In genomic region chr2:59447712-59448111, GRCm38 (mm10) we compare ENCODE assay signal across 23 mouse cellular contexts. TPM values are rescaled to one million over a fixed set of nuclear protein-coding genes. Genes with fewer than 3 reads are reported as not detected.
A peak's percentile ranks its signal among the peaks of the same experiment; 100 is the strongest.
DNase-seq lines count a peak whose midpoint lies in the region; ATAC-seq and TF ChIP-seq lines count a peak whose summit lies in the region.
"Had no signal": no experiment of that assay in that cellular context is flagged by ENCODE, and none has a peak within 500 bp of the region (broad histone marks: within the 10 kb centered on the region; RNA-seq: fewer than 3 reads in every experiment).

No protein-coding gene starts in this region.

- no peak for TF ChIP-seq EP300 in lung, postnatal 0 days (IDR thresholded peaks at IDR 0.05)

- no peak for ATAC-seq in lung, postnatal 0 days
- ATAC-seq in embryonic facial prominence, embryonic 15.5 days (ENCODE audit: insufficient number of reproducible peaks, low FRiP score, low TSS enrichment, low read depth) = peak; percentile 63; the same call in 1 of the 2 replicates
- ATAC-seq in stomach, embryonic 14.5 days (ENCODE audit: insufficient number of reproducible peaks, insufficient read depth, low FRiP score, low read depth) = peak; percentile 61; the same call in 1 of the 2 replicates
- ATAC-seq: forebrain, embryonic 16.5 days had no signal

- no peak overlapping the region for H3K4me2 ChIP-seq in lung, postnatal 0 days (replicated peaks; ENCODE audit: low read depth, low read length)
- no peak overlapping the region for H3K4me2 ChIP-seq in embryonic facial prominence, embryonic 15.5 days (replicated peaks)
- H3K4me2 ChIP-seq in stomach, embryonic 14.5 days (replicated peaks; ENCODE audit: low read depth, low read length) = no peak overlapping the region
- H3K4me2 ChIP-seq: forebrain, embryonic 12.5 days; heart, embryonic 13.5 days; hindbrain, embryonic 13.5 days had no signal

- 52% methylated on average over 2 of the region's 2 CpGs for whole genome bisulfite sequencing in lung, postnatal 0 days
- WGBS in embryonic facial prominence, embryonic 15.5 days = 55% methylated on average over 2 of the region's 2 CpGs
- 58% methylated on average over 2 of the region's 2 CpGs for WGBS in stomach, embryonic 14.5 days

- no peaks in the 10 kb centered on the region for H3K9me3 ChIP-seq in lung, postnatal 0 days (ENCODE audit: low read length)
- H3K9me3 ChIP-seq in embryonic facial prominence, embryonic 15.5 days (replicated peaks) = no peaks in the 10 kb centered on the region
- H3K9me3 ChIP-seq in stomach, embryonic 14.5 days (ENCODE audit: control insufficient read depth, low read depth, low read length) = 0 out of 2 replicates have a peak, but pooled peaks cover 2% of the 10 kb centered on the region
- H3K9me3 ChIP-seq: forebrain, embryonic 12.5 days; heart, embryonic 13.5 days; hindbrain, embryonic 13.5 days had no signal

- no peak overlapping the region for H3K9ac ChIP-seq in lung, postnatal 0 days (replicated peaks; ENCODE audit: low read depth)
- H3K9ac ChIP-seq in embryonic facial prominence, embryonic 15.5 days = no peak overlapping the region
- no peak overlapping the region for H3K9ac ChIP-seq in stomach, embryonic 14.5 days (replicated peaks; ENCODE audit: low read depth, low read length)
- H3K9ac ChIP-seq: forebrain, embryonic 12.5 days; heart, embryonic 13.5 days; hindbrain, embryonic 13.5 days had no signal

- no peaks in the 10 kb centered on the region for H3K27me3 ChIP-seq in lung, postnatal 0 days (replicated peaks; ENCODE audit: insufficient read depth, low read length)
- no peaks in the 10 kb centered on the region for H3K27me3 ChIP-seq in embryonic facial prominence, embryonic 15.5 days
- no peaks in the 10 kb centered on the region for H3K27me3 ChIP-seq in stomach, embryonic 14.5 days (ENCODE audit: control insufficient read depth, insufficient read depth, low read length)
- H3K27me3 ChIP-seq: forebrain, embryonic 12.5 days; heart, embryonic 13.5 days; hindbrain, embryonic 13.5 days had no signal

- H3K4me3 ChIP-seq in lung, postnatal 0 days (ENCODE audit: low read depth, low read length) = no peak overlapping the region
- no peak overlapping the region for H3K4me3 ChIP-seq in embryonic facial prominence, embryonic 15.5 days (replicated peaks)
- no peak overlapping the region for H3K4me3 ChIP-seq in stomach, embryonic 14.5 days (ENCODE audit: low read depth, low read length)
- H3K4me3 ChIP-seq: forebrain, embryonic 12.5 days; heart, embryonic 13.5 days; hindbrain, embryonic 13.5 days had no signal

- no peak for TF ChIP-seq CTCF in lung, postnatal 0 days (IDR thresholded peaks at IDR 0.05)

- H3K27ac ChIP-seq in lung, postnatal 0 days (ENCODE audit: low read length) = no peak overlapping the region
- H3K27ac ChIP-seq in embryonic facial prominence, embryonic 15.5 days (replicated peaks) = peak overlapping the region; percentile 61
- no peak overlapping the region; the same call in 1 of the 2 replicates for H3K27ac ChIP-seq in stomach, embryonic 14.5 days (ENCODE audit: low read length)
- H3K27ac ChIP-seq: forebrain, embryonic 12.5 days; heart, embryonic 13.5 days; hindbrain, embryonic 13.5 days; hindbrain, postnatal 0 days had no signal

- DNase-seq in heart, adult 11 months = peak; percentile 48
- DNase-seq in heart, postnatal 10 days = no peak
- DNase-seq in lung, postnatal 0 days (ENCODE audit: low spot score) = peak; percentile 20
- DNase-seq in lung, adult 18-20 months = no peak
- no peak for DNase-seq in cerebellum, postnatal 14 days
- no peak for DNase-seq in spleen, postnatal 36 days (ENCODE audit: low spot score in 2 of 2)
- DNase-seq: adrenal gland, postnatal 14 days; cerebellum, adult 11-12 months; cerebellum, adult 9-10 months; cerebellum, postnatal 36 days; gastrocnemius, postnatal 10 days; heart, postnatal 14 days had no signal

- H3K4me1 ChIP-seq in lung, postnatal 0 days (ENCODE audit: insufficient read depth, low read depth, low read length) = no peaks in the 10 kb centered on the region
- H3K4me1 ChIP-seq in embryonic facial prominence, embryonic 15.5 days = 0 out of 2 replicates have a peak, but pooled peaks cover 6% of the 10 kb centered on the region
- no peaks in the 10 kb centered on the region for H3K4me1 ChIP-seq in stomach, embryonic 14.5 days (ENCODE audit: control insufficient read depth, insufficient read depth, low read length)
- H3K4me1 ChIP-seq: forebrain, embryonic 12.5 days; heart, embryonic 13.5 days; hindbrain, embryonic 13.5 days had no signal

- H3K36me3 ChIP-seq in lung, postnatal 0 days (ENCODE audit: insufficient read depth, low read length) = no peaks in the 10 kb centered on the region
- H3K36me3 ChIP-seq in embryonic facial prominence, embryonic 15.5 days = no peaks in the 10 kb centered on the region
- no peaks in the 10 kb centered on the region for H3K36me3 ChIP-seq in stomach, embryonic 14.5 days (ENCODE audit: control insufficient read depth, insufficient read depth, low read length)
- H3K36me3 ChIP-seq: forebrain, embryonic 12.5 days; heart, embryonic 13.5 days; hindbrain, embryonic 13.5 days had no signal

- intact Hi-C loops in heart, postnatal 10 days (cut with DNase I) = no loop called here

RNA-seq across cellular contexts. Expression of gene Dapl1, which starts 36.7 kb away (rescaled TPM):
- not detected for total RNA-seq in heart, postnatal 10 days (2021)
- polyA plus RNA-seq in lung, postnatal 0 days (2015; fragmentation: Nextera tagmentation; extraction: Ambion mirVana) = 1.8 and 2.3 TPM in 2 replicates
- 31.0 and 33.3 TPM in 2 replicates for polyA plus RNA-seq in embryonic facial prominence, embryonic 15.5 days (2015; fragmentation: Nextera tagmentation; extraction: Ambion mirVana)
- polyA plus RNA-seq in stomach, embryonic 14.5 days (2014; fragmentation: Nextera tagmentation; extraction: Ambion mirVana) = 43.6 and 44.3 TPM in 2 replicates
- total RNA-seq: adrenal gland, postnatal 14 days; gastrocnemius, postnatal 10 days; gastrocnemius, postnatal 4 days; heart, postnatal 14 days; hematopoietic stem cell, adult 5-6 weeks; hindbrain, postnatal 0 days; MEL had no signal
- polyA plus RNA-seq: C2C12; forebrain, embryonic 16.5 days; heart, embryonic 13.5 days; hindbrain, embryonic 13.5 days had no signal

Comparison
In these comparisons a context has a peak if more than half of its experiments do, and no peak if none do; other contexts are left out.
1. DNase-seq: peak in heart, adult 11 months (single experiment) and lung, postnatal 0 days (single experiment); none in heart, postnatal 10 days (0 of 2), lung, adult 18-20 months (0 of 2), cerebellum, postnatal 14 days (0 of 2) and spleen, postnatal 36 days (0 of 2).